Comparison of ENCODE assay signal across 9 mouse cellular contexts in genomic region chr7:3367569-3367968, GRCm38 (mm10). TPM values are rescaled to one million over a fixed set of nuclear protein-coding genes. Genes with fewer than 3 reads are reported as not detected.
A peak's percentile ranks its signal among the peaks of the same experiment; 100 is the strongest.
DNase-seq lines count a peak whose midpoint lies in the region; ATAC-seq and TF ChIP-seq lines count a peak whose summit lies in the region.
"Had no signal": no experiment of that assay in that cellular context is flagged by ENCODE, and none has a peak within 500 bp of the region (broad histone marks: within the 10 kb centered on the region; RNA-seq: fewer than 3 reads in every experiment).

No protein-coding gene starts in this region.

- DNase-seq in heart, adult 9 months (ENCODE audit: low spot score in 2 of 2), result no peak
- no peak for DNase-seq in testis, postnatal 14 days (ENCODE audit: low spot score)
- DNase-seq in adrenal gland, postnatal 10 days, result no peak
- DNase-seq in layer of hippocampus, adult 18-20 months (ENCODE audit: low spot score in 2 of 2), result no peak
- DNase-seq in right cerebral cortex, postnatal 4 days, result no peak

- no peak for ATAC-seq in heart, embryonic 14.5 days (ENCODE audit: insufficient number of reproducible peaks, insufficient read depth, low FRiP score, low read depth)
- ATAC-seq in limb, embryonic 13.5 days (ENCODE audit: low FRiP score, low read depth), result no peak

- H3K27ac ChIP-seq in heart, embryonic 14.5 days (replicated peaks in 1 of 2; ENCODE audit: control insufficient read depth in 1 of 2, insufficient read depth in 1 of 2, low read depth in 2 of 2, low read length in 2 of 2), result no peak overlapping the region
- H3K27ac ChIP-seq in testis, adult 2 months (ENCODE audit: control insufficient read depth, insufficient read depth, low read depth, low read length), result no peak overlapping the region
- no peak overlapping the region for H3K27ac ChIP-seq in limb, embryonic 13.5 days
- H3K27ac ChIP-seq: liver, embryonic 15.5 days had no signal

- peak overlapping the region; percentile 66 for H3K4me2 ChIP-seq in heart, embryonic 14.5 days (ENCODE audit: low read length)
- H3K4me2 ChIP-seq in limb, embryonic 13.5 days (replicated peaks), result peak overlapping the region; percentile 53
- H3K4me2 ChIP-seq: liver, embryonic 15.5 days had no signal

- no peak for TF ChIP-seq CTCF in testis, adult 2 months (IDR thresholded peaks at IDR 0.05; ENCODE audit: control insufficient read depth, insufficient read depth, insufficient replicate concordance, low read depth, low read length)

- H3K9me3 ChIP-seq in heart, embryonic 14.5 days (ENCODE audit: control insufficient read depth, low read length), result no peaks in the 10 kb centered on the region
- no peaks in the 10 kb centered on the region for H3K9me3 ChIP-seq in limb, embryonic 13.5 days
- H3K9me3 ChIP-seq: liver, embryonic 15.5 days had no signal

- H3K4me1 ChIP-seq in heart, embryonic 14.5 days (ENCODE audit: control insufficient read depth in 2 of 2, insufficient read depth in 2 of 2, low read length in 2 of 2), result peaks cover 6 to 14% of the 10 kb centered on the region in 2 experiments; a peak in 3 of 4 replicates
- H3K4me1 ChIP-seq in testis, adult 2 months (ENCODE audit: control insufficient read depth, insufficient read depth, low read length), result peaks cover 24% of the 10 kb centered on the region
- peaks cover 9% of the 10 kb centered on the region for H3K4me1 ChIP-seq in limb, embryonic 13.5 days
- H3K4me1 ChIP-seq: liver, embryonic 15.5 days had no signal

- TF ChIP-seq POLR2A in testis, adult 2 months (IDR thresholded peaks at IDR 0.05; ENCODE audit: control insufficient read depth, low read depth, low read length), result no peak

- peak overlapping the region; percentile 29 to 30 for H3K4me3 ChIP-seq in heart, embryonic 14.5 days (ENCODE audit: control insufficient read depth in 1 of 2, insufficient read depth in 1 of 2, low read depth in 1 of 2, low read length in 2 of 2)
- peak overlapping the region; percentile 33 for H3K4me3 ChIP-seq in testis, adult 2 months (ENCODE audit: control insufficient read depth, low read depth, low read length)
- 0 out of 2 replicates have a peak overlapping the region, but pooled peaks have one; percentile 12 for H3K4me3 ChIP-seq in limb, embryonic 13.5 days
- H3K4me3 ChIP-seq: liver, embryonic 15.5 days had no signal

- no peaks in the 10 kb centered on the region for H3K36me3 ChIP-seq in heart, embryonic 14.5 days (ENCODE audit: control insufficient read depth, insufficient read depth, low read length)
- no peaks in the 10 kb centered on the region for H3K36me3 ChIP-seq in testis, adult 2 months (ENCODE audit: control insufficient read depth, insufficient read depth, low read length)
- peaks cover 32% of the 10 kb centered on the region for H3K36me3 ChIP-seq in limb, embryonic 13.5 days
- H3K36me3 ChIP-seq: liver, embryonic 15.5 days had no signal

- 3% methylated on average over 10 of the region's 11 CpGs for WGBS in heart, embryonic 14.5 days
- WGBS in limb, embryonic 13.5 days, result 11% methylated on average over 10 of the region's 11 CpGs

- peak overlapping the region; percentile 22; the same call in 1 of the 2 replicates for H3K9ac ChIP-seq in heart, embryonic 14.5 days (ENCODE audit: low read length)
- peak overlapping the region; percentile 19; the same call in 1 of the 2 replicates for H3K9ac ChIP-seq in limb, embryonic 13.5 days
- H3K9ac ChIP-seq: liver, embryonic 15.5 days had no signal

- H3K27me3 ChIP-seq in heart, embryonic 14.5 days (ENCODE audit: control insufficient read depth, insufficient read depth, low read length), result peaks cover 29% of the 10 kb centered on the region
- peaks cover 2% of the 10 kb centered on the region; the same call in 1 of the 2 replicates for H3K27me3 ChIP-seq in testis, adult 2 months (ENCODE audit: control insufficient read depth, insufficient read depth, low read length)
- H3K27me3 ChIP-seq in limb, embryonic 13.5 days, result peaks cover 28% of the 10 kb centered on the region

RNA-seq across cellular contexts. Expression of gene Cacng8, which starts 22.9 kb away (rescaled TPM):
- polyA plus RNA-seq in heart, embryonic 14.5 days (2014; fragmentation: Nextera tagmentation; extraction: Ambion mirVana), result 0.28 and 0.63 TPM in 2 replicates
- 10.9 and 13.1 TPM in 2 replicates for polyA plus RNA-seq in testis, adult 2 months (2012; rRNA removed)
- polyA plus RNA-seq in limb, embryonic 13.5 days (2015; fragmentation: Nextera tagmentation; extraction: Ambion mirVana), result 6.5 and 6.8 TPM in 2 replicates
- total RNA-seq in adrenal gland, postnatal 10 days (2021), result 1 to 10 TPM; 2.5 to 3.3 TPM
- 100 to 1,000 TPM; 368 to 411 TPM for total RNA-seq in layer of hippocampus, adult 18-20 months (2021)
- polyA plus RNA-seq: liver, embryonic 15.5 days had no signal

RNA-seq across cellular contexts. Expression of gene Cacng7, which starts 34.8 kb away (rescaled TPM):
- polyA plus RNA-seq in heart, embryonic 14.5 days (2014; fragmentation: Nextera tagmentation; extraction: Ambion mirVana), result 0.39 and 0.88 TPM in 2 replicates
- polyA plus RNA-seq in testis, adult 2 months (2012; rRNA removed), result 1.9 and 2.1 TPM in 2 replicates
- 3.8 and 4.1 TPM in 2 replicates for polyA plus RNA-seq in limb, embryonic 13.5 days (2015; fragmentation: Nextera tagmentation; extraction: Ambion mirVana)
- 1 to 10 TPM; 8.8 to 9.4 TPM for total RNA-seq in adrenal gland, postnatal 10 days (2021)
- total RNA-seq in layer of hippocampus, adult 18-20 months (2021), result 100 to 1,000 TPM; 134 to 148 TPM

RNA-seq across cellular contexts. Expression of gene Cacng6, which starts 56.4 kb away (rescaled TPM):
- polyA plus RNA-seq in heart, embryonic 14.5 days (2014; fragmentation: Nextera tagmentation; extraction: Ambion mirVana), result 19.0 and 19.1 TPM in 2 replicates
- polyA plus RNA-seq in testis, adult 2 months (2012; rRNA removed), result 0.05 and 0.11 TPM in 2 replicates
- 6.8 and 7.4 TPM in 2 replicates for polyA plus RNA-seq in limb, embryonic 13.5 days (2015; fragmentation: Nextera tagmentation; extraction: Ambion mirVana)
- total RNA-seq in adrenal gland, postnatal 10 days (2021), result 1 to 10 TPM; 1.5 to 6.5 TPM
- 1 to 10 TPM; 1.3 to 1.5 TPM for total RNA-seq in layer of hippocampus, adult 18-20 months (2021)
